In the genomic region with DNA sequence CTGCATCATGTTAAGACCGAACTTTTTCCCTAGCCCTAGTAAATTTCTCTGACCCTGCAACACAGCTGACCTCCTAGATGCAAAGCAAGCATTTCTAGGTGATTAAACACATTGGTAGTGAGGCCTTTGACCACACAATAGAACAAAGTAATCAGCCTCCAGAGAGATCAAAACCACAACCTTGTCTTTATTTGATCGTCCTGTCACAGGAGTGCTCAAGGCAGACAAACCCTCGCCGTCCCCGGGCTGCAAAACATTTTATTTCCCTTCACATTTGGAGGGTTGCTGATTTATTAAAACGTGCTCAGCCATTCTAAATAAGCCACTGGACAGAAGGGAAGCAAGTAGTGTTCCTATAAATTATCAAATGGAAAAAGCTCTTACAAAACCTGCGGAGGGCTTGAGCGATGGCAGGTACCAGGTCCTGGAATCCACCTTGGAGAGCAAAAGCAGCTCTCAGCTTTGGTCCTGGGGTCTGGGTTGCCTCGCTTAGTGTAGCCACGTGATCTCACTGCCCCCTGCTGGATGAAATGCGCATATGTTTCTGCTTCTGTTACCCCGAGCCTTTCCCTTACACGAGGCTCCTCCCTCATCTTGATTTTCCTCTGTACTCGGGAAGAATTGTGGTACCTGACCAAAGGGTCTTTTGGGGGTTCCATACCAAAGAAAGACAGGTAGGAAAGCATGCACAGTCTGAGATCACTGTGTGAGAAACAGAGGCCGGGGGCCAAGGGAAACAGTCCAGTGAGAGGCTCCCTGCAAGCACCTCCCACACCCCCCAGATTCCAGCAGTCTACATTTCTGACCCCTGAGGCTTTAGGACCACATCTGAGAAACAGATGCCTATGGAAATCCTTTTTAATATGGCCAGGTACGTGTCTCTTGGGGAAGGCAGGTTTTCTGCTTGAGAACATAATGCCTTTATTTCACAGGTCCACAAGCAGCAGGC, we compare ENCODE assay signal across 8 mouse cellular contexts.
A peak's percentile ranks its signal among the peaks of the same experiment; 100 is the strongest.
DNase-seq lines count a peak whose midpoint lies in the region; ATAC-seq and TF ChIP-seq lines count a peak whose summit lies in the region.

No protein-coding gene starts in this region.

- peak; percentile 87 for DNase-seq in MEL (ENCODE audit: low read depth, low spot score)
- DNase-seq in cerebellum, adult 8-10 months, result peak; percentile 39
- peak; percentile 68 to 92 for DNase-seq in frontal cortex, adult 2 months (ENCODE audit: extremely low spot score in 1 of 2, low spot score in 1 of 2)
- DNase-seq in hindbrain, embryonic 10.5 days (ENCODE audit: low spot score), result peak; percentile 84
- DNase-seq in layer of hippocampus, adult 9-10 months (ENCODE audit: low spot score), result peak; percentile 75
- DNase-seq in retina, adult 2 months (ENCODE audit: low read depth, low spot score), result peak; percentile 41
- DNase-seq in urinary bladder, adult 2 months (ENCODE audit: low spot score), result peak; percentile 39

- TF ChIP-seq EP300 in MEL (IDR thresholded peaks at IDR 0.05; ENCODE audit: low read depth in 1 of 2, low read length in 2 of 2), result peak in 1 of 2 experiments; percentile 3; a peak in 1 of 4 replicates

- ATAC-seq in lung, embryonic 15.5 days (ENCODE audit: borderline replicate concordance, extremely low read depth, low FRiP score, low TSS enrichment), result peak; percentile 88; the same call in 1 of the 2 replicates

- peak overlapping the region; percentile 68 to 86 for H3K4me3 ChIP-seq in MEL (ENCODE audit: control insufficient read depth in 1 of 2, insufficient read depth in 1 of 2, low read depth in 2 of 2, low read length in 2 of 2)
- peak overlapping the region; percentile 35 for H3K4me3 ChIP-seq in hindbrain, embryonic 10.5 days
- no peak overlapping the region for H3K4me3 ChIP-seq in lung, embryonic 15.5 days

- H3K4me2 ChIP-seq in lung, embryonic 15.5 days, result peak overlapping the region; percentile 49

- peak; percentile 72 to 93 (median 78) for TF ChIP-seq CTCF in MEL (IDR thresholded peaks at IDR 0.05 in 2 of 3, conservative IDR thresholded peaks at IDR 0.05 in 1 of 3; ENCODE audit: control insufficient read depth in 1 of 3, insufficient read depth in 1 of 3, low read depth in 2 of 3, low read length in 3 of 3, poor library complexity in 1 of 3, severe bottlenecking in 1 of 3)

- H3K9me3 ChIP-seq in MEL (replicated peaks; ENCODE audit: insufficient read depth, low read length), result no peaks in the 10 kb centered on the region
- H3K9me3 ChIP-seq in hindbrain, embryonic 10.5 days, result no peaks in the 10 kb centered on the region
- H3K9me3 ChIP-seq in lung, embryonic 15.5 days, result no peaks in the 10 kb centered on the region

- WGBS in hindbrain, embryonic 10.5 days, result 15% methylated on average over 16 of the region's 16 CpGs
- WGBS in lung, embryonic 15.5 days, result 21% methylated on average over 16 of the region's 16 CpGs

- TF ChIP-seq RAD21 in MEL (IDR thresholded peaks at IDR 0.05; ENCODE audit: low read depth, low read length), result peak; percentile 93

- peak overlapping the region; percentile 48; the same call in 1 of the 2 replicates for H3K9ac ChIP-seq in MEL (ENCODE audit: control insufficient read depth, low read depth, low read length, poor library complexity, severe bottlenecking)
- no peak overlapping the region for H3K9ac ChIP-seq in lung, embryonic 15.5 days

- no peak for TF ChIP-seq POLR2A in MEL (IDR thresholded peaks at IDR 0.05; ENCODE audit: control insufficient read depth in 1 of 2, insufficient read depth in 1 of 2, low read depth in 1 of 2, low read length in 2 of 2, poor library complexity in 1 of 2)

- no peaks in the 10 kb centered on the region for H3K27me3 ChIP-seq in MEL (ENCODE audit: control insufficient read depth in 1 of 2, insufficient read depth in 2 of 2, low read length in 2 of 2)
- no peaks in the 10 kb centered on the region for H3K27me3 ChIP-seq in hindbrain, embryonic 10.5 days (ENCODE audit: insufficient read depth, poor library complexity, severe bottlenecking)
- no peaks in the 10 kb centered on the region for H3K27me3 ChIP-seq in lung, embryonic 15.5 days

- peaks cover 0 to 4% of the 10 kb centered on the region in 2 experiments; a peak in 2 of 4 replicates for H3K36me3 ChIP-seq in MEL (ENCODE audit: control insufficient read depth in 1 of 2, insufficient read depth in 2 of 2, low read length in 2 of 2)
- no peaks in the 10 kb centered on the region for H3K36me3 ChIP-seq in hindbrain, embryonic 10.5 days
- no peaks in the 10 kb centered on the region for H3K36me3 ChIP-seq in lung, embryonic 15.5 days

- H3K4me1 ChIP-seq in MEL (ENCODE audit: control insufficient read depth in 1 of 2, insufficient read depth in 2 of 2, low read length in 2 of 2), result no peaks in the 10 kb centered on the region
- peaks cover 13% of the 10 kb centered on the region for H3K4me1 ChIP-seq in hindbrain, embryonic 10.5 days (replicated peaks)
- H3K4me1 ChIP-seq in lung, embryonic 15.5 days, result 0 out of 2 replicates have a peak, but pooled peaks cover 7% of the 10 kb centered on the region

- no peak overlapping the region for H3K27ac ChIP-seq in MEL (ENCODE audit: control insufficient read depth, low read depth, low read length)
- H3K27ac ChIP-seq in hindbrain, embryonic 10.5 days, result peak overlapping the region; percentile 59; the same call in 1 of the 2 replicates
- H3K27ac ChIP-seq in lung, embryonic 15.5 days, result no peak overlapping the region

- H3K79me2 ChIP-seq in MEL (ENCODE audit: control insufficient read depth, insufficient read depth, low read length, poor library complexity), result no peaks in the 10 kb centered on the region

TF ChIP-seq in MEL, 35 proteins besides CTCF, POLR2A, EP300 and RAD21:
- TF ChIP-seq UBTF (IDR thresholded peaks at IDR 0.05; ENCODE audit: borderline replicate concordance, insufficient read depth, low read depth, low read length) (no peak), USF1 (IDR thresholded peaks at IDR 0.05; ENCODE audit: low read depth, low read length) (peak; percentile 76), ZKSCAN1 (IDR thresholded peaks at IDR 0.05; ENCODE audit: low read depth, low read length) (no peak), SIN3A (IDR thresholded peaks at IDR 0.05; ENCODE audit: low read length) (0 out of 2 replicates have a peak, but pooled peaks have one; percentile 35), TCF12 (IDR thresholded peaks at IDR 0.05; ENCODE audit: low read depth, low read length) (no peak), GATA1 (IDR thresholded peaks at IDR 0.05; ENCODE audit: low read depth, low read length) (no peak), USF2 (IDR thresholded peaks at IDR 0.05; ENCODE audit: borderline replicate concordance in 1 of 2, insufficient read depth in 1 of 2, low read depth in 1 of 2, low read length in 2 of 2) (no peak), MAFK (IDR thresholded peaks at IDR 0.05; ENCODE audit: borderline replicate concordance, low read depth, low read length) (no peak), MAZ (IDR thresholded peaks at IDR 0.05; ENCODE audit: low read depth, low read length) (0 out of 2 replicates have a peak, but pooled peaks have one; percentile 27), ZC3H11A (IDR thresholded peaks at IDR 0.05; ENCODE audit: low read depth, low read length) (peak; percentile 96), RCOR1 (IDR thresholded peaks at IDR 0.05; ENCODE audit: low read depth, low read length) (no peak), TBP (IDR thresholded peaks at IDR 0.05; ENCODE audit: low read depth, low read length) (0 out of 2 replicates have a peak, but pooled peaks have one; percentile 22), MYC (IDR thresholded peaks at IDR 0.05; ENCODE audit: low read depth, low read length) (peak; percentile 71), POLR2AphosphoS5 (IDR thresholded peaks at IDR 0.05; ENCODE audit: borderline replicate concordance, low read depth, low read length) (no peak), JUND (IDR thresholded peaks at IDR 0.05; ENCODE audit: low read depth, low read length) (no peak), NELFE (IDR thresholded peaks at IDR 0.05; ENCODE audit: low read depth, low read length) (no peak), ETS1 (IDR thresholded peaks at IDR 0.05; ENCODE audit: low read depth, low read length) (no peak), MAX (IDR thresholded peaks at IDR 0.05; ENCODE audit: low read length) (peak; percentile 78), SMC3 (IDR thresholded peaks at IDR 0.05; ENCODE audit: low read depth, low read length) (peak; percentile 89), CHD2 (IDR thresholded peaks at IDR 0.05; ENCODE audit: low read length) (no peak), NRF1 (IDR thresholded peaks at IDR 0.05; ENCODE audit: insufficient read depth, low read depth, low read length, poor library complexity, severe bottlenecking) (no peak), KAT2A (conservative IDR thresholded peaks at IDR 0.05; ENCODE audit: low read depth, low read length) (no peak), MYB (IDR thresholded peaks at IDR 0.05; ENCODE audit: low read depth, low read length) (no peak), HCFC1 (IDR thresholded peaks at IDR 0.05; ENCODE audit: low read depth, low read length) (no peak), E2F4 (IDR thresholded peaks at IDR 0.05; ENCODE audit: borderline replicate concordance, low read depth, low read length) (no peak), TAL1 (IDR thresholded peaks at IDR 0.05; ENCODE audit: low read length) (no peak), BHLHE40 (IDR thresholded peaks at IDR 0.05; ENCODE audit: borderline replicate concordance, low read depth, low read length) (0 out of 2 replicates have a peak, but pooled peaks have one; percentile 11), MEF2A (IDR thresholded peaks at IDR 0.05; ENCODE audit: extremely low read depth, insufficient replicate concordance, low read depth, low read length, poor library complexity, severe bottlenecking) (no peak), ZMIZ1 (IDR thresholded peaks at IDR 0.05; ENCODE audit: low read depth, low read length) (no peak), MXI1 (IDR thresholded peaks at IDR 0.05; ENCODE audit: low read depth, low read length) (no peak), ELF1 (IDR thresholded peaks at IDR 0.05; ENCODE audit: low read depth, low read length) (no peak), ZNF384 (IDR thresholded peaks at IDR 0.05; ENCODE audit: low read depth, low read length) (peak; percentile 25; the same call in 1 of the 2 replicates), GABPA (IDR thresholded peaks at IDR 0.05; ENCODE audit: low read depth, low read length) (no peak), CHD1 (IDR thresholded peaks at IDR 0.05; ENCODE audit: low read depth, low read length) (no peak), POLR2AphosphoS2 (IDR thresholded peaks at IDR 0.05; ENCODE audit: low read length) (no peak)
